Mouse (Mus musculus): ENCODE results near the gene Hao1.

DNA sequence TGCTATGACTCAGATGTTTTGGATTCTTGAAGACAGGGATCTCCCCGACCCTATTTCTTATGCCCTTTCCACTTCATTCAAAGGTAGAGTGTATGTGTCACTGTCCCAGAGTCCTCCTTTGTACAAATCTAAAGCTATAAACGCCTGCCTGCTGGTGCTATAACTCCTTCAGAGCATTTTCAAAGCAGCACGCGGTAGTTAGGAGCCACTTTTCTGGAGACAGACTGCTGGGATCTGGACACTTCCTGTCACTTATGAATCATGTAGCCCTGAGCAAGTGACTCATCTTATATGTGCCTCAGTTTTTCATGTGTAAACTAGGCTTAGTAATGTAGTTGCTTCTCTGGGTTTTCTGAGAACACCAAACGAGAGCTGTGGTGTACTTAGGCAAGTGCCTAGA, 9.1 kb downstream of the Hao1 start:
- TF ChIP-seq CTCF (IDR thresholded peaks at IDR 0.05; ENCODE audit: control insufficient read depth, insufficient read depth, insufficient replicate concordance, low read depth, low read length): no peak
- TF ChIP-seq POLR2A (IDR thresholded peaks at IDR 0.05; ENCODE audit: control insufficient read depth, low read depth, low read length): no peak
